Mouse (Mus musculus) spleen, adult 12 weeks (tissue): Measurements from ENCODE around the gene Serinc5.

ENCODE experiments used
- DNase-seq: peaks from one replicate; pipeline ENCODE4 v3.0.0; 2022; ENCODE audit warnings: low spot score

Gene Serinc5

DNA sequence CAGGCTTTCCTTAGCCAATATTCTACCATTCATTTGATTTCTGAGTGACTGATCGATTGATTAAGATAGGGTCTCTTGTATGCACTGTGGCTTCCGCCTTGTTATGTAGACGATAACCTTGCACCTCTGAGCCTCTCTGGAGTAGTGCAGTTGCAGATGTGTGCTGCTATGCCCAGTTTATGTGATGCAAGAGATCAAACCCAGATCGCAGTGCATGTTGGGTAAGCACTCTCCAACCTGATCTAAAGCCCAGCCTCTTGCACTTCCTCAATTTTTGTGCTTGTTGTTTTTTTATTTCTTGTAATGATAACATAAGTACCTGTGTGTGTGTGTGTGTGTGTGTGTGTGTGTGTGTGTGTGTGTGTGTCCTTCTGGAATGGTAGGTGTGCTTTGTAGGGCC is 132.0 kb downstream of the Serinc5 start:
- no peak for DNase-seq

DNA sequence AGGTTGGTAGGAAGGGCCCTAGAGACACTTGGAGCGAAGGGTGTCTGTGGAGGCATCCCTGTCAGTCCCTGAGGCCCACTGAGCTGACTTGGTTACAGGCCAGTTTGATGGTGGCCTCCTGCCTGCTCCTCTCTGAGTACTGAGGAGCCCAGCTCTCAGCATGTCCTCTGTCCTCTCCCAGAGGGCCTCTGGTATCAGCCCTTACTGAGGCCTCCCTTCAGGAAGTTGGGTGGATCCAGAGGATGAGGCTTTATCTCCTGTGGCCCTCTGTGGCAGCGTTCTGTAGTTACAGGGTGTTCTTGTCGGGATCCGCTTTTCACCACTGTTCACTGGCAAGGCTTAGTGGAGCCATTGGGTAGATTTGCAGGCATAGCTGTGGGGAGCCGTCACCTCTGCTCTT is 132.4 kb downstream of the Serinc5 start:
- DNase-seq = no peak

DNA sequence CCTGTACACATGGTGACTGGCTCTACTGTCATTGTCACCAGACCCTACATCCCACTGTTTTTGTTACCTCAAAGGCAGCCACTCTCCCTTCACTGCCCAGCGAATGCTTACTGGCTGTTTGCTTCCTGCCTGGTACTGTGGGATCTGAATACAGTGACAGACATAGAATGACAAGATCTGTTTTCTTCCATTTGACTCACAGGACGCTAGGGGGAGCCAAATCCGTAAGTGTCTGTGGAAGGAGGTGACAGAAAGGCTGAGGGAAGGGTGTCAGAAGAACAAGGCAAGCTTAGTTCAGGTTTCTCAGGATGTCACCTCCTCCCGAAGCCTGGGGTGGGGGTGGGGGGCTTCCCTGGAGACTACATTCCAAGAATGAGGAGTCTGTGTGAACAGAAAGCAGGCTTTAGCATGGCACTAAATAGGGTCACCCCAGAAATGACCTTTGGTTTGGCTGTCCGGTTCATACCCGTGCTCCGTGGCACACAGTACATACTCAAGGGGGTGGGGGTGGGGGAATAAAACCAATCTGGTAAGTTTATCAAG is 140.2 kb downstream of the Serinc5 start:
- DNase-seq = no peak

DNA sequence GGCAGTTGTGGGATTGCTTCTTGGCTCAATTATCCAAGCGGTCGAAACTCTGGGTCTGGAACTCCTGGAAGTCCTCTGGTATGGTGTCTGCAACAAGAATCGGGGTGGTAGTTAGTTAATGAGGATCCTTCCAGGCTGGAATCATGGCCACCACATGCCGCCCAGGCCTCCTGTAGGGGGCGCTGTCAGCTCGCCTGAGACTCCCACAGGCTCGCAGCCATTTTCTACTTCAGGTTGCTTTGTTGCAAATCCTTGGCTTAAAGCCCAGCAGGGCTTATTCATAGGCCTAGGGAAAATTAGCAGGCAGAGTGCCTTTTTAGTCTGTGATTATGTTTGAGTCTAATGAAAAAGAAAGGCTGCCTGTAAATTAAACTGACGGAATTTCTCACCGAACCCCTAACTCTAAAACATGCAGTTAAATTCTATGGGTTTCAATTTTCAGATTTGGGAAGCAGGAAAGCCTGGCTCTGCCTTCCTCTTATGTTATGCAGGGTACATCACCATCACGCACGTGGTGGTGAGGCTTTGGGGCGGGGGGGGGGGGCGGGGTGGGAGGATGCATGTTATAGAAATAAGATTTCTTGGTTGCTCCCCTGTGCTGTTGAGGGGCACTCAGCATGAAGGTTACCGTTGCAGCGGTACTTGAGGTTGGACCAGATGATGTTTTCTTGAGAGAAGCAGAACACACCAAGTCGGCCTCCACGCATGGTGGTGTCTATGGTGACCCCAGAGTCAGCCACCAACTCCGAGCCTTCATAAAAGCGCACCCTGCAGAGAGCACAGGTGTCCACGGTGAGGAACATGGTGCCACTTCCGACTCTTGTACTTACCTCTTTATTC is 141.1 kb downstream of the Serinc5 start:
- no peak for DNase-seq

DNA sequence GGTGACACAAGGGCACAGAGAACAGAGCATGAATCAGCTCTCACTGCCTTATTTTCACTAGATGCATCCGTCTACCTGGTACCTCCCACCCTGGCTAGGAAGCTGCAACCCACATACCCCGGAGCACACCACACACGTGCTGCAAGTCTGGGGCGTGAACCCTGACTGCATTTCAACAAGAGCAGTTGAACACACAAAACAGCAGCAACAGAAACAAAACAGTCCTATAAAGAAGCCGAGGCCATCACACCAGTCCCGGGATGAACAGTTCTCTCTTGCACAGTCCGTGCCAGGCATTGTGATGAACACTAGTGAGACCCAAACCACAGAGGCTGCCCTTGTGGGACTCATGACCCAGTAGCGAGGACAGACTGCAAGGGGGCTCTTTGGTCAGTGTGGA is 142.8 kb downstream of the Serinc5 start:
- no peak for DNase-seq

DNA sequence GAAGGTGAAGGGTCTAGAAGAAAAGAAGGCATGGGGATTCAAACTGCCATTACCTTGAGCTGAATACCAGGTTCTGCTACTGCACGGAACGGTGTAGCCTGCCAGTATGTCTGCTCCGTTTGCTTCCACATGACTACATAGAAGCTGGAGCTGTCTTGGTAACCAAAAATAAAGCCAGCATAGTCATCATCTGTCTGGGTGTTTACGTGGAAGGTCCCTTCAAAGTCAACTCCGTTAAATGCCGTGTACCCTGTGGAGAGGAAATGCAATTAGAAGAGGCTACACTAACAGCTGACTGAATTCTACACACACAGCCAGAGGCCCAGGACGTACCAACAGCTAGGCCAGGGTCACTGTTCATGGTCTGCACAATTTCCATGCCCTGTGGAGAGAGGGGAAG is 144.1 kb downstream of the Serinc5 start:
- DNase-seq = no peak

DNA sequence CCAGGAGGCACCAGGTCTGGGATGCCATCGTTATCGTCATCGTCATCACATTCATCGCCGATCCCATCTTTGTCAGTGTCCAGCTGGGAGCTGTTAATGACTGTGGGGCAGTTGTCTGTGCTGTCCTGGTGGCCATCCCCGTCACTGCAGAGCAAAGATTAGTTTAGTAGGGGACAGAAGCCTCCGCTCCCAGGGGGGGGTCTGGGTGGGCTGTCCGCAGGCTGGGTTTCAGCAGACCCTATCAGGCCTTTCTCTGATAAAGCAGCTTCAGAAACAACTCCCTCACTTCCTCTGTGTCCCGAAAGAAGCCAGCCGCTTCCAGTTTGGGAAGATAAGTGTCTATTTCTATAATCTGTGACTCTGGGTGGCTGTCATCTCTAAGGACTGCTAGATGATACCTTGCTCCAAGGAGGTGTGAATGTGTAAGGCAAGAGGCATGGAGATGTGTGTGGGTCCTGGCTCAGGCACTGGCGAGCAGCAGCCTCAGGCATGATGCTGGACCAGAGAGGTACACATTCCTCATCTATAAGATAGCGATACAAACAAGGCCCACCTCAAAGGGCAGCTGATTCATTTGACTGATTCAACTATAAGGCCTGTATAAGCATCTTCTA is 147.2 kb downstream of the Serinc5 start:
- no peak for DNase-seq

DNA sequence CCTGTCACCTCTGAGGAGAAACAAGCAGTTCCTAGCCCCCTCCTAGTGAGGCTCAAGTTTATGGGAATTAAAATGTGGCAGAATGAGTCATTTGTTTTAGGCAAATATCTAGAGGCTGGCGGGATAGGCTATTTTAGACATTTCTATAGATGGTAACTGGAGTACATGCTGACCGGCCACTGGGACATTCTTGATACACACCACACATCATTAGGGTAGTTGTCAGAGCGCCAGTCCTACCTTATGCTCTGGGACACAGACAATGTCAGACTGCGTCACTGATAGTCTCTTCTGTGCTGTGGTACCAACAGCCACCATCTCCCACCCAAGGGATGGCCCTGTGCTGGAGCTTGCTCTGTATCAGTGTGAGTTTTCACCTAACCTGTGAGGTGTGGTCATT is 148.2 kb downstream of the Serinc5 start:
- DNase-seq = no peak

DNA sequence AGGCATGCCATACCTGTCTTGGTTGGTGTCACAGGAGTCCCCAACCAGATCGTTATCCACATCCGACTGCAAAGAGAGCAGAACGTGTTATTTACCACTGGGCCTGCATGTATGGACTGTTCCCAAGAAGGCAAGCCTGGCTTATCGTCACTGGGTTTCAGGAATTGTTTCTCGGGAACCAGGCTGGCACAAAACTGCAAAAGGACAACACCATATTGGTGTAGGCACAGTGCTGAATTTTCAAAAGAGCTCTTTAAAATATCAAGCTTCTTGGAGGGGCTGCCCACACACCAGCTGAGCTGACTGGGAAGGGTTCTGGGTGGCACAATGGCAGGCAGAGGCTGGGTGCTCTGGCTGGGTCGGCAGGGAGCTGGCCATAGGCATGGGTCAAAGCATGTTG is 149.6 kb downstream of the Serinc5 start:
- DNase-seq = no peak
